Mouse (Mus musculus) skeletal muscle tissue, adult 2 months (tissue): ENCODE measurements around the gene Asap3.

Experiments
- DNase-seq: peaks from one replicate; pipeline ENCODE4 v3.0.0-alpha.2; 2012; ENCODE audit warnings: low read depth, low spot score

The Asap3 gene

DNA sequence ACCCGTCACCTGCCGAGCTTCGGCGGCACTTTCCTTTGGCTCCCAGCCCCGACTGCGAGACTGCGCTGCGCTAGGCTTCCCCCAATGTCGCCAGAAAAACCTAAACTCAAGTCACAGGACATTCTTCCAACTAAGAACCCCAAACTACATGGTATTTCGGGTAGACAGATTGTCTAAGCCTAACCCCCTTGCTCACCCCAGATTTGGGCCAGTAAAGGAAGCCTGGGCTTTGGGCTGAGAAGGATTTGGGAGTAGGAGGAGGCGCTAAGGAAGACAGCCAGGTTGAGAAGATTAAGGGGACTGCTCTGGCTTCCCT lies 43.1 kb downstream of the Asap3 start:
- no peak for DNase-seq

DNA sequence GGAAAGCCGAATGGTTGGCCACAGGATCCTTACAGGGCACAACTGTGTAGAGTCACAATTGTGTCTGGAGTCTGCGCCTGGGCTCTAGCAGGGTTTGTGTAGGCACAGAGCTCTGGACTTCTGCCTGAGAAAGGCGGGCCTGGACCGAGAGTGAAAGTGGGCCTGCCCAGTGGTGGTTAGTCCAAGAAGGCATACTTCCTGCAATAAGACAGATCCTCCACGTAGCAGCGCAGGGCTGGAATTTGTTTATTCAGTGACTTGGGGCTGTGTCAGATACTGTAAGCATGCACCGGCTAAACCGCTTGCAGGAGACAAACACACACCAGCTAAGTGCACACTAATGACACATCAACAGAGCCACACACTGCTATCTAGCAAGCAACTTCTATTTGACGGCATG lies 43.6 kb downstream of the Asap3 start:
- peak; percentile 79 for DNase-seq

DNA sequence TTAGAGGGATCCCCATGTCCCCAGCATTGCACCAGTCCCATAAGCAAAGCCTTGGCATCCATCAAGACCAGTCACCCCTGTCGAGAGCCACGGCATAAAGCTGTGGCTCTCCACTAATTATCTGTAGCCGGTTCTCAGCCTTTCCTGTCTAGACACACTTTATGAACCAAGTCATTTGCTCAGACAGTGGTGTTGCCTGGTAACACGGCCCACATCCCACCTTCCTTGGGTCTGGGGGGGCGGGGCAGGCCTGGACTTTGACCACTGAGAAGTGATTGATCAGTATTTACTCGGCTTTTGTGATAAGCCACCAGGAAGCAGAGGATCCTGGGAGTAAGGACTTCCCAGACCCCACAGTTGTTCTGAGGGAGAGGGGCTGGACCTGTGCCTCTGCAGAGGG lies 49.8 kb downstream of the Asap3 start:
- no peak for DNase-seq

DNA sequence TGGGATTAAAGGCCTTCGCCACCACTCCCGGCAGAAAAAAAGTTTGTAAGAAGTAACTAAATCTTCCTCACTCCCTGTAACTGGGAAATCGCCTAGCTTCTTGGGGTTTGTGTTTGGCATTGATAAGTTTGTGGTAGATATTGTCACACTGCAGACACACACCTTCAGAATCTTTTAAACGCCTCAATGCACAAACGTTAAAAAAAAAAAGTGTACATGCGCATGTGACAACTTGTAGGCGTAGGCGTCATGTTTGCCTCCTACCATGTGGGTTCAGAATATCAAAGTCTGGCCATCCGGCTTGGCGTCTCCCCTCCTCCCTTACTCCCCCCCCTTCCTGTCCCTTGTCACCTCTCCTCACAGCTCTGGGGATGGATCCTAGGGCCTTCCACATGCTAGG lies 50.5 kb downstream of the Asap3 start:
- DNase-seq = no peak

GRCm38 (mm10) chr4:136259916-136260315 lies 53.8 kb downstream of the Asap3 start:
- DNase-seq = no peak

DNA sequence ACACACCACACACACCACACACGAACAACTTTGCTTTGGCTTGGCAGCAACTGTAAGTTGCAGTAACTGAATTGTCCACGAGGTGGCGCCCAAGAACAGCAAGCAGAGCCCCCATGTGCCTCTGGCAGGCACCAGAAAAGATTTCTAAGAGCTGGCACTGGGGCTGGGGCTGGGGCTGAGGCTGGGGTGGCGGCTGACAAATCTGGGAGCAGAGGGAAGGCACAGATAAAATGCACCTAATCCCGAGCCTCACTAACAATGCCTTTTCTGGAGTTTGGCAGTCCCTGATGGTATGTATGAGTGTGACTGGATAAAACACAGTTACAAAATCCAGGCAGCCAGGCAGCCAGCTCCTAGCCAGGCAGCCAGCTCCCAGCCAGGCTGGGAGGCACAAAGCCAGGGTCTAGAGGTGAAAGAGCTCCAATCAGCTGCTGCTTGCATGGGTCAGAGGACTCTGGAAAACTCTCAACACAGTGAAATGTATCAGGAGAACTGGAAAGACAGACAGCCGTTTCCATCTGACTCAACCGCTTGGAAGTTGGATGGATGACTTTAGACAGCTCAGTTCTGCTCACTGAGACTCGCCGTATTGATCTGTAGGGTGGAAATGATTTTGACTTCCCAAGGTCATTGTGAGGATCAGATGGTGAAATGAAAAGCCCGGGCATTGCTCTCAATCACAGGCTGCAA lies 54.5 kb downstream of the Asap3 start:
- peak; percentile 88 for DNase-seq

DNA sequence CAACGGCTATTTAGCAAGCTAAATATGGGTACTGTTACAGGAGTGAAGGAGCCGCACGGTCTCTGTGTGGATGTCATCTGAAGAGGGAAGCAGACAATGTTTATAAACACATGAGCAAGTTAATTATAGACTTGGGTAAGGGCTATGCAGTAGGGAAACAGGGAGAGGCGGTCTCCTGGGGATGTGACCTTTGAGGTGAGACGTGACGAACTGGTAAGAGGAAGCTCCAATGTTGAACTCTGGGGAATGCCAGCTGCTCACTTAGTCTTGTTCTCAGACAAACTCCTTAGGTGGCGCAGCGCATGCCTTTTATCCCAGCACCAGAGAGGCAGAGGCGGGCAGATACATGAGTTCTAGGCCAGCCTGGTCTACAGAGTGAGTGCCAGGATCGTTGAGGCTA lies 55.7 kb downstream of the Asap3 start:
- DNase-seq = peak; percentile 78

GRCm38 (mm10) chr4:136263555-136263954 lies 57.4 kb downstream of the Asap3 start:
- no peak for DNase-seq

DNA sequence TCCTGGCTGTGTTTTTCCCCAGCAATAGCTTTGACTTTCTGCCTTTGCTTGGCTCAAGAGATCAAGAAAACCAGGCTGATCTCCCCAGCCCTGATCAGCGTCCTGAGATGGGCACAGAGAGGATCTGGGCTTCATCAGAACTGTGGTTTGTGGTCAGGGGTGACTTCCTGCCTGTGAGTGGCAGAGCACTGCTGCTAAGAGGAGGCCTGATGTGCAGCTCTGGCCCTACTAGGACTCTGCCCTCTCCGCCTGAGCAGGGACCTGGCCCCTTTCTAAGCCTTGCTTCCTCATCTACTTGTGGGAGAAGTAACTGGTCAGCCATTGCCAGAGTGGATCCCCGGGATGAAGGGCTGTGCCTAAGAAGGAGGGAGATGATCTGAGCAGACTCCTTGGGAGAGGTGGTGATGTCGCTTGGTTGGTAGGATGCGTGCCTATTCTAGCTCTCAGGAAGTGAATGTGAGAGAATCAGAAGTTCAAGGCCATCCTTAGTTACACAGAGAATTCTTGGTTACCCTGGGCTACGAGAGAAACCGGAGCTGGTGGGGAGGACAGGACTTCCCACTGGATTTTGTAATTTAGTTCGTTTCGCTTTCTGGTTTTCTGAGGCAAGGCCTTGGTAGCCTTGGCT lies 60.7 kb downstream of the Asap3 start:
- no peak for DNase-seq

DNA sequence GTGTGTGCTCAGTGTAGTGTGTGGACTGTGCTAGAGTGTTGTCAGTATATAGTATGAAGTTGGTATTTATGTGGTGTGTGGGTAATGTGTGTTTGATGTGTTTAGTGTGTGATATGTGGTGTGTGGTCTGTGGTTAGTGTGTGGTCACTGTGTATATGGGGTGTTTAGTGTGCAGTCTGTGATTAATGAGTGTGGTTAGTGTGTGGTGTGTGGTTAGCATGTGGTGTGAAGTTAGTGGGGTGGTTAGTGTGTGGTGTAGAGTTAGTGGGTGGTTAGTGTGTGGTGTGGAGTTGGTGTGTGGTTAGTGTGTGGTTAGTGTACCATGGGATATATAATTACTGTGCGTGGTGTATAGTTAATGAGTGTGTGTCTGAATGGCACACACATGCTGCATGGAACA lies 62.7 kb downstream of the Asap3 start:
- no peak for DNase-seq

DNA sequence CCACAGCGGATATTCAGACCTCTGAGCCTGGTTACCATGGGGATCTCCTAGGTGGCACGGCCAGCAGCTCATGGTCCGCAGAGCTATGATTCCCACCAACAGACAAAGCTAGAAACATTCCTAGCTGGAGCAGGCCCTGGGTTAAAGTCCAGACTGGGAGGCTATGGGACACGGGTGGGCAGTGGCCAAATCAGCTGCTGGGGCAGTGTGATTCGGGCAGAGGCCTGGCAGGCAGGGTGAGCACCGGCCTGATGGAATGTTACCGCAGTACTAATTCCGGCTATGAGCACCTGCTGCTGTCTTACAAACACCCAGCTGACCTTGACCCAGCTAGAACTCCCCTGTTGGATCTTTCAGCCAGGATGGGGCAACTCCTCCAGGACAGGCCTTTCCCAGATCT lies 64.5 kb downstream of the Asap3 start:
- DNase-seq = no peak

DNA sequence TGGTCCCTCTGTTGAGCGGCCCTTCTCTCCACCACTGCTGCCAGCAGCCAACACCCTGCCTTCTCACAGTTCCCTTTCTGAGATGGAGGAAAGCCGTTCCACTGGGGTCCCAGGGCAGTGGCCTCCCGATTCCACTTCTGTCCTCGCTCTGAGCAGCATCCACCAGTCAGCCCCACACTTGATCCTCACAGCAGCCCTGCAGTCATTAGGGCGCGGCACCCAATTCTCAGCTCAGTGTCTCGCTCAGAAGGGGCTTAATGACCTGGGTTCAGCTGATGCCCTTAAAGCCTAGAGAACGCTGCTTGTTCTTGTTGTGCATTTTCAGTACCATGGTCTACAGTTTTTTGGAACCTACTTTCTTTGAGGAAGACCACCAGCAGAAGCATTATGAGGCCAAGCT lies 74.9 kb downstream of the Asap3 start:
- no peak for DNase-seq

DNA sequence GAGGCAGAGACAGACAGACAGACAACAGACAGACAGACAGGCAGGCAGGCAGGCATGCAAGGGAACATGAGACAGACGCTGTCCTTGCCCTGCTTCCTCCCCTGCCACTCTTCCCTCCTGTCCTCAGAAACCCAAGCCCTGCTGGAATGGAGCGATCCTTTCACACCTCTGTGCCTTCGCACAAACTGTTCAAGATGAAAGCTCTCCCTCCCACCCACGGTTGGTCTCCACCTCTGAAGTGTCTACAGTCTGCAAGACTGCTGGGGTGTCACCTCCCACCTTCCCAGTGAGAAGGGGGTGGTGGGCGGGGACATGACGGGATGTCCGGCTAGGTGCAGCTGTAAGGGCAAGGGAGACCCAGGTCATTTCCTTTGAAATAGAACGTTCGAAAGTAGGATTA lies 75.4 kb downstream of the Asap3 start:
- peak; percentile 68 for DNase-seq

GRCm38 (mm10) chr4:136282621-136283480 lies 76.7 kb downstream of the Asap3 start:
- DNase-seq = no peak

- DNase-seq = no peak
Observed at GRCm38 (mm10) chr4:136283783-136284182, 77.6 kb downstream of the Asap3 start.

GRCm38 (mm10) chr4:136284455-136284854 lies 78.3 kb downstream of the Asap3 start, which contains the start of gene Zfp46:
Gene Zfp46, plus strand, starts transcription at chr4:136284683.
- DNase-seq = peak; percentile 88

DNA sequence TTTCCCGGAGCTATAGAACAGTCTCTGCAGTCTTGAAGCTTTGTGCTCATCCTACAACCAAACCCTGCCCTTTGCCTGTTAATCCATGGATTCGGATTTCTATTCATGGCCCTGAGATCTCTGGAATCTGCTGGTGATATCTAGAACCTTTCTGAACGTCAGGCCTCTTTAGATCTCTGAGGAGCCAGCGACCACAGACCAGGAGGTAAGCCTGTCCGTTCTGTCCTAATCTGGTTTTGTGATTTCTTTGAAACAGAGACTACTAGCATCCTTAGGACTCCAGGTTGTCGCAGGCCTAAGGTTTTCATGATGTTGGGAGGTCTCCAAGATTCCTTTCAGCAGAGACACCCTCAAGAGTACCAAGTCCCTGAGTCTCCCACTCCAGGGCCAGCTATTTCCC lies 78.7 kb downstream of the Asap3 start:
- DNase-seq = no peak

- DNase-seq = peak; percentile 96
Observed at GRCm38 (mm10) chr4:136285348-136285810, 79.2 kb downstream of the Asap3 start.

- DNase-seq = peak; percentile 96
Observed at GRCm38 (mm10) chr4:136285811-136286371, 79.7 kb downstream of the Asap3 start.

GRCm38 (mm10) chr4:136289918-136290780 lies 84.0 kb downstream of the Asap3 start:
- DNase-seq = no peak
